Mouse (Mus musculus) stomach, postnatal 0 days (tissue): ENCODE results near the gene Ano1.

Experiments used
- CTCF ChIP-seq: IDR thresholded peaks from 2 replicates; pipeline ENCODE4 v1.5.1; 2016; ENCODE audit warnings: antibody characterized with exemption, low read depth, mild to moderate bottlenecking, moderate library complexity
- EP300 ChIP-seq: optimal IDR thresholded peaks from 2 replicates; pipeline ENCODE3; 2016; ENCODE audit warnings: antibody characterized with exemption

DNA sequence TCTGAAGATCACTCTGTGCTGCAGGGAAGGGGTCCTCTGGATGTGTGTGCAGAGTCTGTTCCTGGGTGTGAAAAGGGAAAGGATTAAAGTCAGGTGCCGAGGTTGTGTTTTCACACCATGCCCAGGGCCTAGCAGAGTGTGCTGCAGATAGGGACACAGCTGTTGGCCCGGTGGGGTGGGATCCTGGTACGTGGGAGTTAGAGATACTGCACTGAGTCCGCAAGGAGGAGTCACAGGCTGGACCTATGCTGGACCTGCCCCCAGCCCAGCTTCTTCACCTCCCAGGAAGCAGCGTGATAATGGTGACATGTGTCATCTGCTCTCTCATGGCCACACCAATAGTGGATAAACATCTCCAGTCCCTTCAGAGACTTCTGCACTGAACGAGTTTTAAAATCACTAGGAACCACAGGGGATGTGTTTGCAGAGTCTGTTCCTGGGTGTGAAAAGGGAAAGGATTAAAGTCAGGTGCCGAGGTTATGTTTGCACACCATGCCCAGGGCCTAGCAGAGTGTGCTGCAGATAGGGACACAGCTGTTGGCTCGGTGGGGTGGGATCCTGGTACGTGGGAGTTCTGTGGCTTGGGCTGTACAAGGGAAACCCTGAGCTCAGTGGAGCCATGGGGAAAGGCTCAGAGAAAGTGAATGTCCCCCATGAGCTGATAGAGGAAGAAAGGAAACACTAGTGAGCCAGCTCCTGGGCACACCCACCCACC is 20.4 kb downstream of the Ano1 start:
- TF ChIP-seq CTCF (no peak), EP300 (no peak)
